Mouse (Mus musculus): ENCODE results near the gene Tlx2.

DNA sequence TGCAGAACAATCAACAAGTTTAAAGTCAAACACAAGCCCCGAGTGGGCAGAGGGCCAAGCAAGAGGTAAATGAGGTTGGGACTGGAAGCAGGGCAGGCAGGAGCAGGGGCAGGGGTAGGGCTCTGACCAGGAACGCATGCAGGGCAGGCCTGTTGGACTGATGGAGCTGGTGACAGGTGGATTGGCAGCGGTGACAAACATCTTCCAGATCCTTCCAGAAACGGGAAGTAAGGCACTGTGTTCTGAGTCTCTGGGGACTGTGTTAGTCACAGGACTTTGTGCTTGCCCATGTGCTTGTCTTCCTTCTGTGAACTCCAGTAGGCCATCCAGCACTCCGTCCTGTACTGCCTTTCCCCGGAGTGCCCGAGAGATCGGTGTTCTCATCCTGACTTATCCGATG, 25.4 kb downstream of the Tlx2 start:
- TF ChIP-seq CTCF (conservative IDR thresholded peaks at IDR 0.05; ENCODE audit: insufficient read depth, insufficient read length, low read depth, low read length), result no peak
- no peak for TF ChIP-seq POLR2A (IDR thresholded peaks at IDR 0.05; ENCODE audit: low read depth, low read length)
